Mouse (Mus musculus): ENCODE measurements around the gene Nsun7. TPM values are rescaled to one million over a fixed set of nuclear protein-coding genes. Genes with fewer than 3 reads are reported as not detected.

Gene Nsun7
- polyA plus RNA-seq (2017; shearing (Covaris generic)) = under 1 TPM; 0.33 to 0.74 TPM

GRCm38 (mm10) chr5:66259756-66260448 lies at the start of gene Nsun7:
Nsun7 (plus strand) TSS chr5:66259897.

Other genes starting within 250 kb of the Nsun7 start
- gene Rbm47, start 86.8 kb upstream of the Nsun7 start, polyA plus RNA-seq (2017; shearing (Covaris generic)) = 1 to 10 TPM in 1 of 2 experiments, under 1 TPM in 1; 0.60 to 2.8 TPM

Measured in activated CD4-positive, CD25-positive, alpha-beta regulatory T cell (primary cell).